Mouse (Mus musculus): ENCODE measurements around the gene Eml2. TPM values are rescaled to one million over a fixed set of nuclear protein-coding genes. Genes with fewer than 3 reads are reported as not detected.

Gene Eml2
- 26.9 and 30.2 TPM in 2 replicates for polyA plus RNA-seq (2012)

DNA sequence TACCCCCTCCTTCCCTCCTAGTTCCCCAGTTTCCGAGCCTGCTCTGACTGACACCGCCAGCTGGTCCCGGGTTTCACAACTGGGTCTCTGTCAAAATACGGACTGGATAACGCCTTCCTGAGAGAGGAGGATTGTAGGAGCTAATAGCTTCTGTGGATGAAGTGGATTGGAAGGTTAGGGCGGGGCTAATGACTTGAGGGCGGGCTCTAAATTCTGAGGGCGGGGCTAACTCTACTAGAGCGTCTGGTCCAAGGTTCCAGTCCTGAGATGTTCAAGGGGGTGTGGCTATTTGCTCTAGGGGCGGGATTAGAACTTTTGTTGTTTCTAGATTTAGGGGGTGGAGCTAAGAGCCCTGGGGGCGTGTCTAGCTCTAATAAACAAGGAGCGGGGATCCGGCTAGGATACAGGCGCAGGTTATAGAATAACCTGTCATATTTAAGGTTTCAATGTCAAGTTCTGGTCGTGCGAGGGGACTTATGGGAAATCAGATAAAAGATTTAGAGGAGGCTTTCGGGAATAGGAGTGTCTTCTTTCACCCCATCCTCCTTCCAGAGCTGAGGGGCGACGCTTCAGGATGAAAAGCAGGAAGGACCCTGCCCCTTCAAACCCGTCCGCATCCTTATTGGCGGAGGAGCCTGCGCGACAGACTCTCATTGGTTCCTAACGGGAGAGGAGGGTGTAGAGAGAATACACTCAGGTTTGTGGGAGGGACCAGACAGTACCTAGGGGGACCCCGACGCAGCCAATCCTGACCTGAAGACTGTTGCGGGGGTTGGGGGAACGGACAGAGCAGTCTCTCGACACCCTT, at the start of gene Eml2:
TSS of gene Eml2 (plus strand) at position 714 of the 808 bp plus-strand sequence.
- no peak for TF ChIP-seq GATA1 (IDR thresholded peaks at IDR 0.05; ENCODE audit: low read length)

- TF ChIP-seq GATA1 (IDR thresholded peaks at IDR 0.05; ENCODE audit: low read length) = no peak
Measured at GRCm38 (mm10) chr7:19127744-19128143, 48.5 kb upstream of the Eml2 start.

DNA sequence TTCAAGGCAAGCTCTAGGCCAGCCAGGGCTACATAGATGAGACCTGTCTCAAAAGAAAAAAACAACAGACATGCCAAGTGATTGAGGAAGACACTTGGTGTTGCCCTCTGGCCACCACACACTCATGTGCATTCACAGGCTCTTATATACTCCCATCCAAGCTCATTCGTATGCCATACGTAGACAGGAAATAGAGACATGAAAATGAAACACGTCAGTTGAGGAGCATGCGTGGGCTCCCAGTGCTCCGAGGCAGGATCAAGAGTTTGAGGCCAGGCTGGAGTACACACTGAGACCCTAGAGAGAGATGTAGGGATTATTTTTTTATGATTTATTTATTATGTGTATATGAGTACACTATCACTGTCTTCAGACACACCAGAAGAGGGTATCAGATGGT, 46.8 kb upstream of the Eml2 start:
- TF ChIP-seq GATA1 (IDR thresholded peaks at IDR 0.05; ENCODE audit: low read length) = no peak

DNA sequence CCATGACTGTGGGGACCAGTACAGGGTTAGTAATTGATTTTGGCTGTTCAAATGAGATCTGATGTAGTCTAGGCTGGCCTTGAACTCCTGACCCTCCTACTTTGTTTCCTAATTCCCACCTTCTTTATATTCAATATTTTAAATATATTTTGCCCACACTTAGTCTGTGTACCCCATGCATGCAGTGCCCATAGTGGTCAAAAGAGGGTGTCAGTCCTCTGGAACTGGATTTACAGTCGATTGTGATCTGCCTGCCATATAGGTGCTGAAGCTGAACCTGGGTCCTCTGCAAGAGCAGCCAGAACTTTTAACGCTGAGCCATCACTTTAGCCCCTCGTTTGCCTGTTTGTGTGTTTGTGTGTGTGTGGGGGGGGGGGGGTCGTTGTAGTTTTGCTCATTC, 45.6 kb upstream of the Eml2 start:
- TF ChIP-seq GATA1 (IDR thresholded peaks at IDR 0.05; ENCODE audit: low read length) = no peak

DNA sequence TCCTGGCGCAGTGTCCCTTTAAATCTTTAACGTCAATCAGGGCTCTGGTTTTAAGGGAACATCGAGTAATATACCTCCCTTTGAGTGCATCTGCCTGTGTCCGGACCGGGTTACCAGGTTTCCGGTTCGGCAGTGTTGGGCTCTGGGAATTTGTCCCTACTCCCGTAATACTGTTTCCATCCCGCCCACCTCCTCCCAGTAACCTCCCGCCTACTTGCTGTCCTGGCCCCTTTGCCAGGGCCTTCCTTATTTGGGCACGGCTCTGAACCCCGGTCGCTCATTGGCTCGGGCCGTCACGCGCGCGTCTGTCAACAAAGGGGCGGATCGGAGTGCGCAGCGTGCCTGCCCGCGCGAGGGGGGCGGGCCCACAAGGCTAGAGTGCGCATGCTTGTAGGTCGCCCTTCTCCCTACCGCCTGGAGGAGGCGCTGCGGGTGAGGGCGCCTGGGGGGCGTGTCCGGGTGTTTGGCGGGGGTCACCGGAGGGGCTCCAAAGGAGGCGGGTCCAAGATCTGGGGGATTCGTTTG, 44.8 kb upstream of the Eml2 start:
- TF ChIP-seq GATA1 (IDR thresholded peaks at IDR 0.05; ENCODE audit: low read length) = no peak

DNA sequence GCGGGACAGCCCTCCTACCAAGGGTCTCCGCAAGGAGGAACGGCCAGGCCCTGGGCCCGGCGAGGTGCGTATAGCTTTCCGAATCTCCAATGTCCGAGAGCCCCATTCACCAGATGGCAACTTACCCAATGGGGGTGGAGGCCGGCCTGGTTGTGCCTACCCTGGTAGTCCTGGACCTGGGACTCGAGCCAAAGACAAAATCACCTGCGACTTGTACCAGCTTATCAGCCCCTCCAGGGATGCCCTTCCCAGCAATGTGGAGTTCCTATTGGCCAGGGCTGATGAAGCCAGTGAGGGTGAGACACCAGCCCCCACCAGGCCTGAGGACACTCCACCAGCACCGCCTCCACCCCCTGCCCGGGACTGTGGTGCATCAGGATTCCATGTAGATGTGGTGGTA, 40.1 kb upstream of the Eml2 start:
- TF ChIP-seq GATA1 (IDR thresholded peaks at IDR 0.05; ENCODE audit: low read length) = no peak

- no peak for TF ChIP-seq GATA1 (IDR thresholded peaks at IDR 0.05; ENCODE audit: low read length)
Measured at GRCm38 (mm10) chr7:19136673-19137334, 39.4 kb upstream of the Eml2 start.

DNA sequence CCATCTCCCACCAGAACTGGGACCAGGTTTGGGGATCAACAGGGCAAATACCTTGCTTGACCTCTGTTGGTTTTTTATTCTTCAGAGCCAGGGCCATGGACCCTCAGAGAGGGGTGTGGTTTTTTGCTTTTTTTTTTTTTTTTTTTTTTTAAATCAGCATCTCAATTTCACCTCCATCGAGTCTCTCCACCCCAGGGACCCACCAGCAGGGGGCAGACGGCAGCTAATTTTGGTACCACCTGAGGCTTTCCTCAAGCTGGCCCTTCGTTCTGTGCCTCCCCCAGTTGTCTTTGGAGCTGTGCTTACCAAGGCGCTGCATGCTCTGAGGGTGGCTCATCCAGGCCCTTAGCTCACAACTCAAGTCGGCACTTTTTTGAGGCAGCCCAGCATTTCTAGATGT, 38.8 kb upstream of the Eml2 start:
- TF ChIP-seq GATA1 (IDR thresholded peaks at IDR 0.05; ENCODE audit: low read length) = no peak

- no peak for TF ChIP-seq GATA1 (IDR thresholded peaks at IDR 0.05; ENCODE audit: low read length)
Measured at GRCm38 (mm10) chr7:19146793-19147192, 29.4 kb upstream of the Eml2 start.

GRCm38 (mm10) chr7:19147497-19148045, 28.6 kb upstream of the Eml2 start:
- no peak for TF ChIP-seq GATA1 (IDR thresholded peaks at IDR 0.05; ENCODE audit: low read length)

- no peak for TF ChIP-seq GATA1 (IDR thresholded peaks at IDR 0.05; ENCODE audit: low read length)
Measured at GRCm38 (mm10) chr7:19148180-19148874, 27.9 kb upstream of the Eml2 start.

DNA sequence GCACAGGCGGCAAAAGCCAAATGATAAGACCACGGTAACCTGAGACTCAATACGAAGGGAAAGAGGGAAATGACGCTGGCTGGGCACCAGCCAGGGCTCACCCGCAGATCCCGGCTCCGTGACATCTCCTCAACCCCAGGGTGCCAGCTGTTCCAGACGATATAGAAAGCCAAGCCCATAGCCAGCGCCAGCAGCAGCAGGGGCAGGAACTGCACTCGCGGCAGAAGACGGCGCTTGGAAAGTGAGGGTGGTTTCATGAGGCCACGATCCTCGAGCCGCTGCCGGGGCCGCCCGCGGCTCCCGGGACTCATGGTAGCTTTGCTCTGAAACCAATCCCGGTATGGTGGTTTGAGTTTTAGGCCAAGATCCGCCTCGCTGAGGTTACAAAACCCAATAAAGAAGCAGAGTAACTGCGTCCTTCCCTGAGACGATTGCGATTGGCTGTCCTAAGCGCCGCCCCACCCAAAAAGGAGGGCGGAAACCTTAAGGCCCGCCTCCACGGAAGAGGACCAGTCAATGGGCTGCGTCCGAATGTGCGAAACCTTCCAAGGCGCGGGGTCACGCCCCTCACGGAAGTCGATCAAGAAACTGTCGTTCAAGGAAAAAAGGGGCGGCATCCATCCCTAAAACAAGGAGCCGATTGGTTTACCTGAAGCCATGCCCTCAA, 27.2 kb upstream of the Eml2 start, which contains the start of gene Qpctl:
TSS of gene Qpctl (minus strand) at position 417 of the 667 bp plus-strand sequence.
- no peak for TF ChIP-seq GATA1 (IDR thresholded peaks at IDR 0.05; ENCODE audit: low read length)

DNA sequence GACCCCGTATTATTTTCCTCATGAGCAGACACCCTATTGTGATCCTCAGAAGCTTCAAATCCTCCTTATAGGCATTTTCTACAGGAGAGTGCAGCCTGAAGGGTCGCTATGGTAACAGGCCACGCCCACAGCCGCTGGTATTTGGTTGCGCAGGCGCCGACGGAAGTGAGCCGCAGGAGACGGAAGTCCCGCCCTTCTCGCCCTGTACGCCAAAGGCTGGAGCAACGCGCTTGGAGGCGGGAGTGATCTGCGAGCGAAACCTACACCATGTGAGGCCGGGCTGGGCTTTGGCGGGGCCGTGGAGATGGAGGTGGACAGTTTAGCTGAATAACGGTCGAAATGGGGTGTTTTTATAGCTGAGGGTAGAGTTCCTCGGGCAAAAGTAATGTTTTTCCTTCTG, 26.6 kb upstream of the Eml2 start, which contains the start of gene Snrpd2:
TSS of gene Snrpd2 (plus strand) at position 97 of the 400 bp plus-strand sequence.
- TF ChIP-seq GATA1 (IDR thresholded peaks at IDR 0.05; ENCODE audit: low read length) = no peak

DNA sequence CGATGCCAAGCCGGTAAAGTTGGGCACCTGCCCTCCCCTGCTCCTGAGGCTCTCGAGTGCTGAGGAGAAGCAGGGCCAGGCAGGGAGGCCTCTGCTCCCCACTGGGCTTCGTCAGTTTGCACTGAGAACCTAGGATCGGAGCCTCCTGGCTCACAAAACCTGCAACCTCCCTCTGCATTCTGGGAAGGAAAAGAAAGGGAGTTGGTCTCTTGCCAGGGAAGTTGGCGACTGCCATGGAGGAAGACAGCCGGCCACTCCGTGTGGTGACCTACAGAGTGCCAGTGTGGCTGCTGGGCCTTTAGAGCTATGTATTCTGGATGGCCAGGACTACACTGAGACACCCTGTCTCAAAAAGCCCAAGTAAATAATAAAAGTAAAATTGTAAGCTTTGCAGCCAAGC, 21.4 kb upstream of the Eml2 start:
- no peak for TF ChIP-seq GATA1 (IDR thresholded peaks at IDR 0.05; ENCODE audit: low read length)

Data from G1E-ER4 (cell line).